Mouse (Mus musculus) cerebellum, adult 18-20 months (tissue): ENCODE measurements around the gene Aff4.
"Not testable (repeated sequence)": the region's sequence is repeated elsewhere in the genome, so short reads cannot be mapped to it uniquely, and the experiment has no call there.

Source experiments
- DNase-seq, 2 experiments: peaks; one replicate each; pipeline ENCODE4 v3.0.0; 2021

The Aff4 gene

DNA sequence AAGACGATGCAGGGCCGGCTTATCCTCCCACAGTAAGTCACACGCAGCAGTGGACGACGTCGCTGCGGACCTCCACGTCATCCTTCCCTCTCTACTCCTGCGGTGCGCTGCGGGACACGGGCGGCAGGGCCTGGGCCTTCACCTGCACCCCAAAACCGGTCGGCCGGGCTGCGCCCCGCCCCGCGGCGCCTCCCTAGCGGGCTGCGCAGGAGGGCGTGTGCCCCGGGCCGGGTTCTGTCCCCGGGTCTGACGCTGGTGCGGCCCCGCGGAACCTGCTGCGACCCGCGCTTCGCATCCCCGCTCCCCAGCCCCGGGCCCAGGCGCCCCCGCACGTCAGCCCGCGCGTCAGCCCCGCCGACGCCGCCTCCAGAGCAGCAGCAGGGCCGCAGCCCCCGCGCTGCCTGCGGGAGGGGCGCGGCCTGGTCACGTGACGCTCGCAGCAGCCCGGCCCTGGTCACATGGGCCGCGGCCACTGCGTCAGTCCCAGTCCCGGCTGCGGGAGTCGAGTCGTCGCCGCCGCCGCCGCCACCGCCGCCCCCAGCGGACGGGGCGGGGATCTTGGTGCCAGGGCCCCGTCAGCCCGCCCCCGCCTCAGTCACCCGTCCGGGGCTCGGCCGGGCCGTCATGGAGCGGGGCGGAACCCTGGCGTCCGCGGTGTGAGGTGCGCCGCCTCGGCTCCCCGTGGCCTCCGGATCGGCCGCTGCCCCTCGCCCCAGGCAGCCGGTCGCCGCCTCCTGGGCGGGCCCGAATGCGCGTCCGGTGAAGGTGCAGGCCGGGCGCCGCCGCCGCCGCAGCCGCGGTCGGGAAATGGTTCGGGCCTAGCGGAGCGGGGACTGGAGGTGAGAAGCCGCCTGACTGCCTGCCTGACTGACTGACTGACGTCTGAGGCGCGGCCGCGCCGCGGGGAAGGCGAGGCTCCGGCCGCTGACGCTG, at the start of gene Aff4:
Gene Aff4 (plus strand): TSS at position 543 of the 933 bp plus-strand sequence.
- peak; percentile 89 to 96 for DNase-seq

DNA sequence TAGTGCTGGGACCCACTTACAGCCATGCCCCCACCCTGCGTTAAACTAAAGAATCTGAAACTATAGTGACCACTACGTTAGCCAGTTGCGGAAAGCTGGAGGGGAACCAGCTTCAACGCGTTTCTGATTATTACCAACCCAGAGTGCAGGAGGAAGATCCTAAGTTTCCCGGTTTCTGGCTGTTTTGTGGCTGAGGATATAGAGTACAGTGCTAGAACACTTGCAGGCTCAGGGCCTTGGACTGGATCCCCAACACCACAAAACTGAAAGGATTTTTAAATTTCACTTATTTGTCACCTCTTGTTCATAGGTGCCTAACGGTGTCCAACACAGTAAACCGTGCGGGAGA, 49.5 kb upstream of the Aff4 start:
- peak in 1 of 2 experiments; percentile 8 for DNase-seq

DNA sequence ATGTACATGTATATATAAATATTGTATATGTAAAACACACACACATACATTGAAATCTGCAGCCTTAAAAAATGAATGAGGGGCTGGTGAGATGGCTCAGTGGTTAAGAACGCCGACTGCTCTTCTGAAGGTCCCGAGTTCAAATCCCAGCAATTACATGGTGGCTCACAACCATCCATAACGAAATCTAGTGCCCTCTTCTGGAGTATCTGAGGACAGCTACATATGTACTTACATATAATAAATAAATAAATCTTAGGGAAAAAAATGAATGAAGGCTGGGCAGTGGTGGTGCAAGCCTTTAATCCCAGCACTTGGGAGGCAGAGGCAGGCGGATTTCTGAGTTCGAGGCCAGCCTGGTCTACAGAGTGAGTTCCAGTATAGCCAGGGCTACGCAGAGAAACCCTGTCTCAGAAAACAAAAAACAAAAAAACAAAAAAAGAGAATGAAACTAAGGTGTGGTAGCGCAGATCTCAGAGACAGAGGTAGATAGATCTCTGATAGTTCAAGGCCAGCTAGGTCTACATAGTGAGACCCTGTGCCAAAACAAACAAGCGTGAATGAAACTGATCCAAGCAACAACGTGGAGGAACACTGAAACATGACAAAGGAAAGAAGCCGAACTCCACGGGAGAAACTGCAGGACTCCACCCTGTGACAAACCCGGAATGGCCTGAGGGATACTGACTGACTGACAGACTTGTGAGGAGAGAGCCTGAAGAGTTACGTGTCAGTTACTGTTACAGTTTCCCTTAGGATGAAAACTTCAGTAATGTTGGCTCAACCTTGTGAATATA, 46.4 kb upstream of the Aff4 start:
- no peak for DNase-seq

DNA sequence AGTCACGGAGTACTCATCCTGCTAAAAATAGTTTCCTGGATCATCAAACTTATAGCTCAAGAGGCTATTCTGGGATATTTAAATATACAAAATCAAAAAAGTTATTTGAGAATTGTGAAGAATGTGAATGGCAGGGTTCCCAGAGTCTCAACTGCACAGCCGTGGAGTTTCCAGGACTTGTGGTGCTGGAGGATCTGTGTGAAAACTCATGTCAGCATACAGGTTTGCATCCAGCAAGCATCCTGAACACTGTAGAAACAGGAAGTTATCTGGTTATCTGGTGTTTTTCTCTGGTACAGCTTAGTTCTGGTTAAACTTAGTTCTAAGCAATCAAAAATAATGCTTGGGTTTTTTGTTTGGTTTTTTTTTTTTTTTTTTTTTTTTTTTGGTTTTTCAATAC, 43.7 kb upstream of the Aff4 start:
- no peak for DNase-seq

DNA sequence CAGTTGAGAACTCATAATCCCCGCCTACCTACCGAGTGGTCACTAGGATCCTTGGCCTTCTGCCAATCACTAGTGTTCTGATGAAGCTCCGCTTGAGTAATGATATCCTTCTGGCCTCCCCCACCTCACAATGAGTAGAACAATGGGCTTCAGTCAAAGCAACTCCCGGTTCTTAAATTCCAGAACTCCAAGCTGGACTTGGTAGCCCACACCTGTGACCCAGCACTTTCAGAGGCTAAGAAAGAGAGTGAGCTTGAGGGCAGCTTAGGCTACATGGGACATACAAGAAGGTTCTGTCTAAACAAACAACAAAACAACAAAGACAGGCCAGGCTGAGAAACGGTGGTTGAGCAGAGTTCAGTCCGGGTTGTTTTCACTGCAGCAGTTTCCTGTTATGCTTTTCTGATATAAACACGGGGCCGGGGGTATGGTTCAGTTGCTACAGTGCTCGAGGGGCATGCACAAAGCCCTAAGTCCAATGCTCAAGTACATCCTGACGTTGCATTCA, 43.0 kb upstream of the Aff4 start:
- no peak for DNase-seq

DNA sequence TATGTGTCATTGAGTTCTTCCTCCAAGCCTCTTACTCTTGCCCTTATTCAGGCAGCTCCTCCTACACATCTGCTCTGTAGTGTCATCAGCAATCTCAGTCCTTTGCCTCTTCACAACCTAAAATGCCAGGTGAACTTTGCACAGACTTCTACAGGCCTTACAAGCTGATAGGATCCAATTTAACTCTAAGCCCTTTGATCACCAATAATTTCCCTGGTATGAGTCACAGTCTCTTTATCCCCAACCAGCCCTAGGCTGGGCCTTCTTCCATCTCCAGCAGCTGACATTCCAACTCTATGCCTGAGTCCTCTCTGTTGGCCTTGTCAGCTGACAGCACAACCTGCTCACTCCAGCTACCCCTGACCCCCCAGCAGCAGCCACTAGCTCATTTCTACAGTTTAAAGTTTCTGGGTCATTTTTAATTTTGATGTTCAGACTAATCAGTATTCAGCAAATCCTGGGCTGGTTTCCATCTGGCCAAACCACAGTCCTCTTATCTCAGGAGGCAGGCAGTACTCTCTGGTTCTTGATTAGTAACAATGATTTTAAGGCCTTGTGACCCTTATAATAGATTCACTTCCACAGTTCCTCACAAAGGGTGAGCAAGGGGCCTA, 42.3 kb upstream of the Aff4 start:
- DNase-seq = no peak

DNA sequence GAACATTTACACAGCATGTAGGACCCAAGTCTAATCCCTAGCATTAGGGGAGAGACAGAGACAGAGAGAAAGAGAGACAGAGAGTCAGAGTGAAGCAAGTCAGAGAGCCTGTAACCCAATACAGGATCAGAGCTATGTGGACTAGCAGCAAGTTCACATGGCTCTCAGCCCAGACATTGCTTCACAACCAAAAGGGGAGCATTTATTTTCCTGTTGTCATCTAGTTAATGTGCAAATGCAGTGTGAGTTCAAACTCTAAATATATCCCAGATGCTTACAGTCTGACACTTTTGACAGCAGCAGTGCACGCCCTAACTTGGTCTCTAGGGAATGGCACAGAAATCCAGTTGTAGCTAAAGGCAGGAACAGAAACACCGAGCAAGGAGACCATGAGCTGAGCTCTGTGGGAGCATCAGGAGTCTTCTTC, 41.7 kb upstream of the Aff4 start:
- DNase-seq = no peak

DNA sequence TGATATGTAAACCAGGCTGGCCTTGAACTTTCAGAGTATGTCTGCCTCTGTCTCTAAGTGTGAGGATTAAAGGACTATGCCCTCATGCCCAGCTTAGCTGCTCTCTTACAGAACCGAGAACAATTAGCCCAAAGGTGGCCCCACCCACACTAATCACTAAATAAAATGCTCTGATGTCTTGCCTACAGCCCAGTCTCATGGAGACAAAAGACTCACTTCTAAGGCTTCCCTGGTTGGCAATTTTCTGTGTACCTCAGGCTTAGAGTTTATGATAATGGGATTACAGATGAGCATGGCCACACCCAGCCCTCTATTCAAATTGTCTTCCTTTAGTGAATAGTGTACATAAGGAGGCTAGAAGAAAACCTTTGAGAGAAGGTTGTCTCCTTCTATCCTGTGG, 39.2 kb upstream of the Aff4 start:
- DNase-seq = no peak

DNA sequence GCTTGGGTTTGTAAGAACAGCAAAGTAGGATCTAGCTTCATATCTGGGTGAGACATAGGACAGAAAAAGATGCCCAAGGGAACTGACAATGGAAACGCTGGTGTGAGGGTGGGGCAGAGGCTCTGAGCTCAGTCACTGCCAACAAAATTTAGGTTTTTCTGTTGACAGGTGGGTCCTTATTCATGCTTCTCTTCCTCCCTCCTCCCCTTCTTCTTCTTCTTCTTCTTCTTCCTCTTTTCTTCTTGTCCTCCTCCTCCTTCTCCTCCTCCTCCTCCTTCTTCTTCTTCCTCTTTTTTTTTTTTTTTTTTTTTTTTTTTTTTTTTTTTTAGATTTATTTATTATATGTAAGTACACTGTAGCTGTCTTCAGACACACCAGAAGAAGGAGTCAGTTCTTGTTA, 37.8 kb upstream of the Aff4 start:
- not testable (repeated sequence) for DNase-seq

DNA sequence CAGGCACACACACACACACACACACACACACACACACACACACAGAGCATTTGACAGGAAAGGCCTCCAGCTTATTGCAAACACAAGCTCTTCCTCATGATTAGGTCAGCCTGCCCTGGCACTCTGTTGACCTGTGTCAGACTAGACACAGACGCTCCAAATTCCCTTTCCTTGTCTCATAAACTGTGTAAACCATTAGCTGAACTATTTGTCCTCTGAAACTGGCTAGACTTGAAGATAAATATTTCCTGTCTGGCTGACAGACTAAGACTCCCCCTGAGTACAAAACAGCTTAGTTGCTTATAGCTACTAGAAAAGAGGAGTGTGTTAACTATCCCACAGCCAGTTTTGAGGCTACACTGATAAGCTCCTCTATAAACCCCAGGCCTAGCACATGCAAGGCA, 35.9 kb upstream of the Aff4 start:
- DNase-seq = no peak

DNA sequence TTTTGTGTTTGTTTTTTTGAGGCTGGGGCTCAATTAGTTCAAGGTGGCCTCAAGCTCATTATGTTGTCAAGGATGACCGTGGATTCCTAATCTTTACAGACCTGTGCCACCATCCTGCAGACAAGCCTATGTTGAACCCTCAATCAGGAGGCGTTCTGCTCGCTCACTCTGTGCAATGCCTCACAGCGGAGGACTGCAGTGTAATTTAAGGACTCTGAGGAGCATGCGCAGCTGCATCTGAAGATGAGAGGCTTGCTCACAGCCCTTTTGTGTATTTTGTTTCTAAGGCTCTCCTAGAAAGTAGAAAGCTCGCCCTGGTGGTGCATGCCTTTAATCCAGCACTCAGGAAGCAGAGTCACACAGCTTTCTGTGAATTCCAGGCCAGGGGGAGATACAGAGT, 33.6 kb upstream of the Aff4 start:
- no peak for DNase-seq

DNA sequence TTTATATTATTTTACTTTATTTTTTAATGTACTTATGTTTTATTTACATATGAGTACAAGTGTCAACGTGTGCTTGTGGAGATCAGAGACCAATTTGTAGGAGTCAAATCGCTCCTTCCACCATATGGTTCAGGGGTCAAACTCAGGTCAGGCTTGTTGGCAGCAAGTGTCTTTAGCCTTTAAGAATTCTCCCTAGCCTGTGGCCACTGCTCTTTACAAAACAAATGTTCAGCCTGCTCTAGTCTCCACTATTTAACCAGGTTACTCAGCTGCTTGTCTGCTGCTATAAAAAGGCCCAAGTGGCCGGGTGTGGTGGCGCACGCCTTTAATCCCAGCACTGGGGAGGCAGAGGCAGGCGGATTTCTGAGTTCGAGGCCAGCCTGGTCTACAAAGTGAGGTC, 32.6 kb upstream of the Aff4 start:
- no peak for DNase-seq

DNA sequence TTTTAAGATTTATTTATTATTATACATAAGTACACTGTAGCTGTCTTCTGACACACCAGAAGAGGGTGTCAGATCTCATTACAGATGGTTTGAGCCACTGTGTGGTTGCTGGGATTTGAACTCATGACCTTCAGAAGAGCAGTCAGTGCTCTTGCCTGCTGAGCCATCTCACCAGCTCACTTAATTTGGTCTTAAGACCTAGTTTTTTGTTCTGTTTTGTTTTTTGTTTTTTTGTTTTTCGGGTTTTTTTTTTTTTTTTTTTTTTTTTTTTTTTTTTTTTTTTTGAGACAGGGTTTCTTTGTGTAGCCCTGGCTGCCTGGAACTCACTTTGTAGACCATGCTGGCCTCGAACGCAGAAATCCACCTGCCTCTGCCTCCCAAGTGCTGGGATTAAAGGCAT, 32.1 kb upstream of the Aff4 start:
- DNase-seq = not testable (repeated sequence)

DNA sequence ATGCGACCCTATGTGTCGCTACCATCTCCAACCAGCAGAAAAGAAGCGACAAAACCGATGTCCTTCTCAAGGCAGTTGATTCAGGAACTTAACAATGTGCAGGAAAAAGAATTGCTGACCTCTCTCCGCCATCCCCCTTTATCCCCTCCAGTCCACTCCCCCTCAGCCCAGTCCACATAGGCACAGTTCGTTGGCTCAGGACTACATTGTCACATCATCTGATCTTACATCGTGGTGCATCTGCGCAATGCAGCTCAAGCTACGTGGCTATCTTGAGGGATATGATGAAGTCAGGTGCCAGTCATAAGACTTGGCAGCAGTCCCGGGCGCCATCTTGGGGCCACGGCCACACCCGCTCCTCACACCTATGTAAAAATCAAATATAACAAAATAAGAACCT, 30.8 kb upstream of the Aff4 start:
- not testable (repeated sequence) for DNase-seq

DNA sequence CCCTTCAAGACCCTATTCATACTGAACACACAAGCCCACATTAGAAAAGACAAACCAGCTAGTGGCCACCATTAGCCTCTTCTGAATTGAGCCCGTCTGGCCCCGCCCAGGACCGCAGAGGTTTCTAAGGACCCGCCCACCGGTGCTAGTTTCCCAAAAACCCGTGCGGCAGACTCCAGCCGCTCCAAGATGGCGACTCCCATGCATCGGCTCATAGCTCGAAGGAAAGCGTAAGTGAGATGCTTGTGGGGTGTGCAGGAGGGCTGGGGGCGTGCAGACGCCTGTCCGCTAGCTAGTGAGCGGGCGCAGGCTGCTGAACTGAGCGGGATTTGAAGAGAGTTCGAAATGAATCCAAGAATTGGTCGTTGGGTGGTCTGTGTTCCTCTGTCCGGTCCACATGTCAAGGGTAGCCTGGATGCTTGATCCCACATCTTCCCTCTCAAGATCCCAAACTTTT, 26.1 kb upstream of the Aff4 start, which contains the start of gene Zcchc10:
Gene Zcchc10 (plus strand): TSS at position 168 of the 457 bp plus-strand sequence.
- peak; percentile 89 to 92 for DNase-seq

DNA sequence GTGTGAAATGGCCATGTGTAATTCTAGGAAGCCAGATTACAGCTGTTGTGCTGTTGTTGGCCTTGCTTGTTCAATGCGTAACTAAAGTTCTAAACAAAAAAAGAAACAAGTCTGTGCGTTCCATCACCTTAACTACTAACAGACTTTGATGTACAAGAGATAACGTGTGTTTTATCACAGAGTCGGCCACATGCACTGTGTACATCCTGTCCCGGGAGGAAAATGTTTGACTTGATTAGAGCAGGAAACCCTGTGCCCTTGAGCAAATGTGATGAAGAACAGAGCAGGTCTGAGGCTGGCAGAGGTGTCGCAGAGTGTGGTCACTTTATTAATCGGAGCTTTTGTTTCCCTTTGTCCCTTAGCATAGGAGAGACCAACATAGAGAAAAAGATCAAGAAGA, 20.3 kb upstream of the Aff4 start:
- no peak for DNase-seq

DNA sequence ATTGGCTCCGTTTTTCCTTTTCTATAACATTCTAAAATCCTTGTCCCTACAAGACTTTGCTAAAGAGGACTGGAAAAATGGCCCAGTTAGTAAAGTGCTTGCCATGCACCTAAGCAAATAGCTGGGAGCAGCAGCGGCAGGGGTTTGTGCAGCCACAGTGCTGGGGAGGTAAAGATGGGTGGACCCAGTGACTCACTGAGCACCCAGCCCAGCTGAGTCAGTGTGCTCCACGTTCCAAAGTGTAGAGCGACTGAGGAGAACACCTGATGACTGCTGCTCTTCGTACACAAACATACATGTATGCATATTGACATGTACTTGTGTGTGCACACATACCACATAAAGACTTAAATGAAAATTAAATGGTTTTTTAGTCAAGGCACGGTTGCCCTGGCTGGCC, 19.5 kb upstream of the Aff4 start:
- no peak for DNase-seq

DNA sequence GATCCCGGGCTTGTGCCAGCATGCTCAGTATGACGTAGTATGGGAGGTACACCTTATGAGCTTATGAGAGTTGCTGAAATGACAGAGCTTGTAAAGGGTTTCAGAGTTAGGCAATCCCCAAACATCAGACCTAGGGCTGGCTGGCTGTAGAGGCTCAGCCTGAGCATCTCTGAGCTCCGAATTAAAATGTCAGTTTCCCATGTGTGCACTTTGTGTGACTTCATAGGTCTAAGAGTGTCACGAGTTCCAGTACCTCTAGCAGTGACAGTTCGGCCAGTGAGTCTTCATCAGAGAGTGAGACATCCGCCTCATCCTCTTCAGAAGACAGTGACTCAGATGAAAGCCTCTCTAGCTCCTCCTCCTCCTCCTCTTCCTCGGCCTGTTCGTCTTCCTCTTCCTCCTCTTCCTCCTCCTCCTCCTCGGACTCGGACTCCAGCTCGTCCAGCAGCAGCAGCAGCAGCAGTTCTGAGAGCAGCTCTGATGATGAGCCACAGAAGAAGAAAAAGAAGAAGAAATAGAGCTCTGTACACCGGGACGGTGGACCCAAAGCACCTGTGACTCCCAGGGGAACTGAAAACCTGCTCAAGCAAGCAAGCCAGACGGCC, 18.5 kb upstream of the Aff4 start:
- DNase-seq = no peak

DNA sequence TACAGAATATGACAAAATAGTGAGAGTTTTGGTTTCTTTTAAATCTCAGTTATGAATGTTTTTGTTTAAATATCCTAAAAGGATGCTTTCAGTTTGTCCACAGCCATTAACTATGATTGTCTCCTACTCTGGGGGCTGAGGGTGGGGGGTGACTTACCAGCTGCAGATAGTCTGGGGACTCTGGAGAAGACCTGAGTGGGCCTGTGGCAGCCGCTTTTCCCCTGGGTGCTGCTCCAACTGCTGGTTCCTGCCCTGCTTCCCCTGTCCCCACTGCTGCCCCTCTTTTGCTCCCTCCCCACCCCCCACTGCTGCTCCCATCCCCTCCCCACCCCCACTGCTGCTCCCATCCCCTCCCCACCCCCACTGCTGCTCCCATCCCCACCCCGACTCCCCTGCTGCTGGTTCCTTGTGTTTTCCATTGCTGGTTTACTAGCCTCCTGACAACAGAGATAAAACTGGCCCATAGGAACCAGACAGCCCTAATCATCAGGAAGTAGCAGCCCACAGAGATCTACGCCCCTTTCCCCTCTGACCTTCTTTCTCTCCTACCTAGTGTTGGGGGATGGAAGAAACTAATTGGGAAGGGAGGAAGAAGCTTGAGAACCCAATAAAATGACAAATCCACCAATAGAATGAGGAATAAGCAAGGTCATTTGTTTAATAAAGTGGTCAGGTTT, 15.0 kb upstream of the Aff4 start:
- no peak for DNase-seq

DNA sequence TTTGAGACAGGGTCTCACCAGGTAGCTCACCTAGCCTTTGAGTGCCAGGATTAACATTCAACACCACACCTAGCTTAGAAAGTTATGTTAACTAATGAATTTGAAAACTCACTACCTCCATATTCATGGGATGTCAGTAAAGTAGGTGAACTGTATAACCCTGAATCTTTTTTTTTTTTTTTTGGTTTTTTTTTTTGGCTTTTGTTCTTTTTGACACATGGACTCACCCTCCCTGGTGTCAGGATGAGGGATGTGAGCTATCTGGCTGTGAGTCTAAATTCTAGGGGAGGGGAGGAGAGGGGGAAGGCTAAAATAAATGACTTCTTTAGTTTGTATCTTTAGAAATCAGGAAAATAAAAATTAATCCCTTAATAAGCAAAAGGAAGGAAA, 14.5 kb upstream of the Aff4 start:
- no peak for DNase-seq

DNA sequence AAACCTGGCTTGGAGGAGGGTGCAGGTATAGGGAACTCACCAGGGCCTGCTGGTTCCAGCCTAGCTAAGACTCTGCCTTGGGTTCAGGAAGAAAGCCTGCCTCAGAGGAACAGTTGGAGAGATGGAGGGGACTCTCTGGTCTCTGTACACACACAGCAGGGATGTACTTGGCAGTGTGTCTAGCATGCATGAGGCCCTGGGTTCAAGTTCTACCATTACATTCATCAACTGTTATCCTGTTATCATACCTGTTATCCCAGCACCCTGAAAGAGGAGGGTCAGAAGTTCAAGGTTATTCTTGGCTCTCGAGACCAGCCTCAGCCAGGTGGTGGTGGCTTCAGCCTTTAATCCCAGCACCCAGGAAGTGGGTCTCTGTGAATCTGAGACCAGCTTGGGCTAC, 13.7 kb upstream of the Aff4 start:
- no peak for DNase-seq

DNA sequence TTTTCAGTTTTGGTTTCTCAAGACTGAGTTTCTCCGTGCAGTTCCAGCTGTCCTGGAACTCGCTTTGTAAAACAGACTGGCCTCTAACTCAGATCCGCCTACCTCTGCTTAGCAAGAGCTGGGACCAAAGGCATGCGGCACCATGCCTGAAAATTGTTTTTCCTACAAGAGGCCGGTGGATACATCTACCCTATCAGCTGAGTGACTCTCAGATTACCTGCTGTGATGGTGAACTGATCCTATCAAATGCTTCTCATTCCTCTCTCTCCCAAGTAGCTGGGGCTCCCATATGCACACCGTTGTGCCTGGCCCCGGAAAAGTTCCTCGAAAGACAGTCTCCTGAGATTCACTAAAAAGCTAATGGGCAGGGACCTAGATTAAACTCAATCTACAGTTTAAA, 12.9 kb upstream of the Aff4 start:
- no peak for DNase-seq
